Mouse (Mus musculus) brain, embryonic 14.5 days (tissue): ENCODE measurements at regions not wholly inside any gene's neighbourhood (a gene's known extent, or its start where the extent isn't known, plus 50 kb on each side); places are given as distances from the start of the nearest gene placed in this dataset.

Experiments
- CTCF ChIP-seq: fragments of 200-500 bp; IDR thresholded peaks from 2 replicates; pipeline ENCODE4 v1.5.1; 2012; ENCODE audit warnings: inconsistent platforms, mild to moderate bottlenecking, moderate library complexity, borderline replicate concordance; ENCODE audit not compliant: insufficient read depth, insufficient read length; ENCODE audit errors: extremely low read depth
- POLR2A ChIP-seq: fragments of 200-500 bp; IDR thresholded peaks from 2 replicates; pipeline ENCODE4 v1.6.1; 2012; ENCODE audit warnings: mild to moderate bottlenecking, inconsistent platforms, borderline replicate concordance; ENCODE audit not compliant: poor library complexity, insufficient read depth, insufficient read length, severe bottlenecking; ENCODE audit errors: extremely low read depth

- TF ChIP-seq CTCF = no peak
- no peak for TF ChIP-seq POLR2A
Observed at GRCm38 (mm10) chr10:25023044-25023540, 95.8 kb upstream of the Arg1 start.
